Mouse (Mus musculus): ENCODE results near the gene Leo1. TPM values are rescaled to one million over a fixed set of nuclear protein-coding genes. Genes with fewer than 3 reads are reported as not detected.

Gene Leo1
- polyA plus RNA-seq, 1 experiment from 2014 or later, result 34.9 TPM

DNA sequence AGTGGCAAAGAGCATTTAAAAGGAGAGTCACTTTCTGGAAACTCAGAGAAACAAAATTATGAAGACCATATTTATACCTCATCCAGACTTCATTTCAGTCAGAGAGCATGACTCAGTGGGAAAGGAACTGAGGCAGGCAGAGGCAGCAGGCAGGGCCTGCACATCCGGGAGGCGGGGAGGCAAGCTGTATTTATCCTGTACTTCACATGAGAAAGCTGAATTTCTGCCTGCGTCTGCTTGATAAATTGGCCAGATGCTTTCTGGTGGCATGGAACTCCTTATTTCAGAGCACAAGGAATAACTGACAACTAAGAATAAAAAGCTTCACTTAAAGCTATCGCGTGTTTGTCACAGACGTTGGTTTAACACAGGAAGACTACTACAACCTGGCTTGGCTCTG, 63.0 kb downstream of the Leo1 start:
- H3K9me3 ChIP-seq (ENCODE audit: control insufficient read depth, low read length), result no peaks in the 10 kb centered on the region
- no peak overlapping the region for H3K4me2 ChIP-seq (ENCODE audit: low read depth, low read length)
- H3K27ac ChIP-seq (replicated peaks; ENCODE audit: low read depth, low read length), result no peak overlapping the region
- 92% methylated on average over 6 of the region's 6 CpGs for WGBS
- H3K27me3 ChIP-seq (replicated peaks; ENCODE audit: control insufficient read depth, insufficient read depth, low read length), result no peaks in the 10 kb centered on the region
- H3K4me3 ChIP-seq (ENCODE audit: low read depth, low read length), result no peak overlapping the region
- peaks cover 78% of the 10 kb centered on the region for H3K36me3 ChIP-seq (ENCODE audit: control insufficient read depth, insufficient read depth, low read length)
- DNase-seq (ENCODE audit: low spot score), result no peak
- ATAC-seq (ENCODE audit: low read depth), result no peak
- H3K9ac ChIP-seq (ENCODE audit: low read depth, low read length), result no peak overlapping the region
- no peaks in the 10 kb centered on the region for H3K4me1 ChIP-seq (ENCODE audit: control insufficient read depth, insufficient read depth, low read length)

- no peaks in the 10 kb centered on the region for H3K9me3 ChIP-seq (ENCODE audit: control insufficient read depth, low read length)
Measured at GRCm38 (mm10) chr9:75511236-75511939, 70.1 kb downstream of the Leo1 start.

DNA sequence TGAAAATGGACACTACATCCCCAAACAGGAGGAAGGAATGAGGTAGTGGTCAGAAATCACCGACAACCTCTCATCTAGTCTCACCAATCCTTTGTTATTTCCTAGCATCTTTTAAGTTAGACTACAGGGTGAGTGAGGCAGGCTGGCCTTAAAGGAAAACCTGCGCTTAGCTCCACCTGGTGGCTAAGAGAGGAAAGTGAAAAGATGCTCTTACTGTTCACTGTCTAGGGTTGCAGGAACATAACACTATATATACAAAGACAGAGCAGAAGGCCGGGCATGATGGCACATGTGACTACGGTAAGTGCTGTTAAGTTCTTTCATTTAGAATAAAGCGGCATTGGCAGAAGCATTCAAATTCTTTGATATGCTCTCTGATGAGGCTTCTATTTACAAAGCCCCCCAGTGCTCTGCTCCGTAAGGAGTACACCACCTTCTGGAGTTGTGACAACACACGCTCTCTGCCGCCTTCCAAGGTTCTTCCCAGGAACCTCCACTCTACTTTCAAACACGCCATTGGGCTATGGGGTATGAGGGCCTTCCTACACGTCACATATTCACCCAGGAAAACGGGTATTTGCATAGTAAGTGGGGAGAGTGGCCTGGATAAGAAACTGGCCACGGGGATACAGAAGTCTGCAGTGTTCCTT, 74.3 kb downstream of the Leo1 start:
- H3K9me3 ChIP-seq (ENCODE audit: control insufficient read depth, low read length), result no peaks in the 10 kb centered on the region
- H3K9ac ChIP-seq (ENCODE audit: low read depth, low read length), result no peak overlapping the region
- ATAC-seq (ENCODE audit: low read depth), result peak; percentile 86
- no peaks in the 10 kb centered on the region for H3K27me3 ChIP-seq (replicated peaks; ENCODE audit: control insufficient read depth, insufficient read depth, low read length)
- no peak overlapping the region for H3K27ac ChIP-seq (replicated peaks; ENCODE audit: low read depth, low read length)
- peak; percentile 79 for DNase-seq (ENCODE audit: low spot score)
- peaks cover 48% of the 10 kb centered on the region for H3K36me3 ChIP-seq (ENCODE audit: control insufficient read depth, insufficient read depth, low read length)
- H3K4me1 ChIP-seq (ENCODE audit: control insufficient read depth, insufficient read depth, low read length), result no peaks in the 10 kb centered on the region
- no peak overlapping the region for H3K4me3 ChIP-seq (ENCODE audit: low read depth, low read length)
- H3K4me2 ChIP-seq (ENCODE audit: low read depth, low read length), result no peak overlapping the region
- 59% methylated on average over 12 of the region's 12 CpGs for WGBS

More at GRCm38 (mm10) chr9:75511236-75511939, 70.1 kb downstream of the Leo1 start:
- Histone ChIP-seq H3K4me3 (ENCODE audit: low read depth, low read length) (no peak overlapping the region), H3K27ac (replicated peaks; ENCODE audit: low read depth, low read length) (no peak overlapping the region), H3K4me2 (ENCODE audit: low read depth, low read length) (no peak overlapping the region), H3K36me3 (ENCODE audit: control insufficient read depth, insufficient read depth, low read length) (peaks cover 85% of the 10 kb centered on the region), H3K9ac (ENCODE audit: low read depth, low read length) (no peak overlapping the region), H3K27me3 (replicated peaks; ENCODE audit: control insufficient read depth, insufficient read depth, low read length) (no peaks in the 10 kb centered on the region), H3K4me1 (ENCODE audit: control insufficient read depth, insufficient read depth, low read length) (no peaks in the 10 kb centered on the region)
- ATAC-seq (ENCODE audit: low read depth) (no peak), DNase-seq (ENCODE audit: low spot score) (no peak)
- WGBS, result 83% methylated on average over 8 of the region's 8 CpGs

Other genes with a start within 250 kb of the Leo1 start
- gene Myo5c, start 209.5 kb upstream of the Leo1 start, polyA plus RNA-seq (2014; fragmentation: Nextera tagmentation; extraction: Ambion mirVana), result 2.0 and 3.4 TPM in 2 replicates
- gene Gnb5, start 135.2 kb upstream of the Leo1 start, polyA plus RNA-seq (2014; fragmentation: Nextera tagmentation; extraction: Ambion mirVana), result 30.3 and 31.1 TPM in 2 replicates
- gene Bcl2l10, start 93.8 kb upstream of the Leo1 start, polyA plus RNA-seq (2014; fragmentation: Nextera tagmentation; extraction: Ambion mirVana), result not detected in 2 replicates
- gene Mapk6, start 31.5 kb upstream of the Leo1 start, polyA plus RNA-seq (2014; fragmentation: Nextera tagmentation; extraction: Ambion mirVana), result 60.4 and 71.6 TPM in 2 replicates
- 124 and 125 TPM in 2 replicates for gene Tmod3, start 118.1 kb downstream of the Leo1 start, polyA plus RNA-seq (2014; fragmentation: Nextera tagmentation; extraction: Ambion mirVana)
- gene Tmod2, start 169.8 kb downstream of the Leo1 start, polyA plus RNA-seq (2014; fragmentation: Nextera tagmentation; extraction: Ambion mirVana), result 28.5 and 30.3 TPM in 2 replicates
- 44.6 and 48.3 TPM in 2 replicates for gene Lysmd2, start 184.2 kb downstream of the Leo1 start, polyA plus RNA-seq (2014; fragmentation: Nextera tagmentation; extraction: Ambion mirVana)
- gene Scg3, start 242.5 kb downstream of the Leo1 start, polyA plus RNA-seq (2014; fragmentation: Nextera tagmentation; extraction: Ambion mirVana), result 5.8 and 7.0 TPM in 2 replicates